Mouse (Mus musculus): Measurements from ENCODE around the gene Phf21a.

GRCm38 (mm10) chr2:92185062-92185765 lies 92.3 kb downstream of the Phf21a start:
- no peak for TF ChIP-seq CTCF (conservative IDR thresholded peaks at IDR 0.05; ENCODE audit: low read length)
- no peak for TF ChIP-seq POU5F1 (IDR thresholded peaks at IDR 0.05; ENCODE audit: borderline replicate concordance, low read length)
- TF ChIP-seq NANOG (IDR thresholded peaks at IDR 0.05; ENCODE audit: borderline replicate concordance, low read length), result no peak

Data from E14TG2a.4 (cell line).